Mouse (Mus musculus) heart, adult 2 months (tissue): ENCODE measurements at regions not wholly inside any gene's neighbourhood (a gene's known extent, or its start where the extent isn't known, plus 50 kb on each side); places are given as distances from the start of the nearest gene placed in this dataset.

Source experiments
- CTCF ChIP-seq: fragments of 200-600 bp; IDR thresholded peaks from 2 replicates; pipeline ENCODE4 v1.8.1; 2022; ENCODE audit warnings: antibody characterized with exemption, mild to moderate bottlenecking, moderate library complexity
- EP300 ChIP-seq: fragments of 200-500 bp; IDR thresholded peaks from 2 replicates; pipeline ENCODE4 v1.6.1; 2011; ENCODE audit warnings: low read depth, low read length, control low read depth; ENCODE audit not compliant: insufficient read depth
- POLR2A ChIP-seq: fragments of 200-500 bp; IDR thresholded peaks from 2 replicates; pipeline ENCODE4 v1.6.1; 2011; ENCODE audit warnings: mild to moderate bottlenecking, low read depth, low read length, control low read depth; ENCODE audit not compliant: insufficient read depth

GRCm38 (mm10) chr1:77585520-77585919 lies 70.6 kb upstream of the Epha4 start:
- no peak for TF ChIP-seq EP300
- TF ChIP-seq POLR2A: no peak
- TF ChIP-seq CTCF: no peak
